23 mouse cellular contexts compared by ENCODE assay signal in genomic region chr7:112053667-112054066, GRCm38 (mm10). TPM values are rescaled to one million over a fixed set of nuclear protein-coding genes. Genes with fewer than 3 reads are reported as not detected.
DNase-seq lines count a peak whose midpoint lies in the region; ATAC-seq and TF ChIP-seq lines count a peak whose summit lies in the region.
"Had no signal": no experiment of that assay in that cellular context is flagged by ENCODE, and none has a peak within 500 bp of the region (broad histone marks: within the 10 kb centered on the region; RNA-seq: fewer than 3 reads in every experiment).

No protein-coding gene starts in this region.

- no peak overlapping the region for H3K9ac ChIP-seq in midbrain, embryonic 13.5 days (replicated peaks)
- H3K9ac ChIP-seq: embryonic facial prominence, embryonic 15.5 days; heart, embryonic 12.5 days; hindbrain, embryonic 15.5 days had no signal

- peak; percentile 84 for ATAC-seq in CD4-positive, CD25-positive, alpha-beta regulatory T cell, adult 4 months
- ATAC-seq in midbrain, embryonic 13.5 days: no peak
- ATAC-seq: forebrain, embryonic 14.5 days had no signal

- no peak overlapping the region for H3K4me2 ChIP-seq in midbrain, embryonic 13.5 days (replicated peaks)
- H3K4me2 ChIP-seq: embryonic facial prominence, embryonic 15.5 days; heart, embryonic 12.5 days; hindbrain, embryonic 15.5 days had no signal

- no peak for TF ChIP-seq CTCF in thymus, adult 2 months (IDR thresholded peaks at IDR 0.05; ENCODE audit: borderline replicate concordance, control insufficient read depth, extremely low read depth, insufficient read depth, low read length, poor library complexity)

- peaks cover 3% of the 10 kb centered on the region; the same call in 1 of the 2 replicates for H3K4me1 ChIP-seq in thymus, adult 2 months (replicated peaks; ENCODE audit: control insufficient read depth, insufficient read depth, low read length)
- no peaks in the 10 kb centered on the region for H3K4me1 ChIP-seq in midbrain, embryonic 13.5 days (replicated peaks)
- H3K4me1 ChIP-seq: embryonic facial prominence, embryonic 15.5 days; forebrain, embryonic 10.5 days; heart, embryonic 12.5 days; hindbrain, embryonic 15.5 days had no signal

- no peaks in the 10 kb centered on the region for H3K9me3 ChIP-seq in midbrain, embryonic 13.5 days
- H3K9me3 ChIP-seq: embryonic facial prominence, embryonic 15.5 days; forebrain, embryonic 10.5 days; G1E; heart, embryonic 12.5 days; hindbrain, embryonic 15.5 days had no signal

- no peaks in the 10 kb centered on the region for H3K27me3 ChIP-seq in thymus, adult 2 months (ENCODE audit: control insufficient read depth, insufficient read depth, low read length)
- no peaks in the 10 kb centered on the region for H3K27me3 ChIP-seq in midbrain, embryonic 13.5 days
- H3K27me3 ChIP-seq: embryonic facial prominence, embryonic 15.5 days; heart, embryonic 12.5 days; hindbrain, embryonic 15.5 days had no signal

- H3K36me3 ChIP-seq in thymus, adult 2 months (ENCODE audit: control insufficient read depth, insufficient read depth, low read length): peaks cover 30% of the 10 kb centered on the region
- peaks cover 25% of the 10 kb centered on the region for H3K36me3 ChIP-seq in midbrain, embryonic 13.5 days

- no peak for DNase-seq in thymus, adult 2 months
- no peak for DNase-seq in thymus, postnatal 4 days
- DNase-seq in induced T-regulatory cell, adult 2 months (ENCODE audit: low read depth): peak; percentile 70
- no peak for DNase-seq in right cerebral cortex, postnatal 14 days
- no peak for DNase-seq in adrenal gland, postnatal 25 days
- DNase-seq: adrenal gland, adult 2 months; adrenal gland, postnatal 36 days; B cell, adult 2 months; cerebellum, adult 2 months; cerebellum, postnatal 10 days; embryo, embryonic 11 days; gastrocnemius, adult 2 months; gastrocnemius, postnatal 25 days; heart, postnatal 36 days had no signal

- TF ChIP-seq POLR2A in thymus, adult 2 months (IDR thresholded peaks at IDR 0.05; ENCODE audit: control insufficient read depth, extremely low read depth, insufficient read depth, low read length, poor library complexity): no peak

- H3K27ac ChIP-seq in thymus, adult 2 months (ENCODE audit: control insufficient read depth, insufficient read depth, low read length): peak overlapping the region; percentile 76
- no peak overlapping the region for H3K27ac ChIP-seq in midbrain, embryonic 13.5 days
- H3K27ac ChIP-seq: embryonic facial prominence, embryonic 15.5 days; forebrain, embryonic 10.5 days; gastrocnemius, adult 2 months; hindbrain, embryonic 15.5 days had no signal

- 64% methylated on average over 3 of the region's 3 CpGs for WGBS in thymus, adult 2 months
- 92% methylated on average over 3 of the region's 3 CpGs for WGBS in midbrain, embryonic 13.5 days

- H3K4me3 ChIP-seq in thymus, adult 2 months (ENCODE audit: control insufficient read depth, insufficient read depth, low read length): no peak overlapping the region
- H3K4me3 ChIP-seq in midbrain, embryonic 13.5 days (replicated peaks): no peak overlapping the region
- H3K4me3 ChIP-seq: embryonic facial prominence, embryonic 15.5 days; erythroblast, embryonic 14.5 days; forebrain, embryonic 10.5 days; gastrocnemius, adult 2 months; heart, embryonic 12.5 days; hindbrain, embryonic 15.5 days had no signal

RNA-seq across cellular contexts. Expression of gene Usp47, which starts 30.4 kb away (rescaled TPM):
- polyA plus RNA-seq in thymus, adult 2 months (2012; rRNA removed): 12.6 and 13.2 TPM in 2 replicates
- polyA plus RNA-seq in CD4-positive, CD25-positive, alpha-beta regulatory T cell, adult 4 months (2017; shearing (Covaris generic)): 10 to 100 TPM; 16.1 to 23.4 TPM
- 87.2 and 90.3 TPM in 2 replicates for polyA plus RNA-seq in midbrain, embryonic 13.5 days (2015; fragmentation: Nextera tagmentation; extraction: Ambion mirVana)
- total RNA-seq in adrenal gland, postnatal 25 days (2021): 73.4 and 75.9 TPM in 2 replicates
